Mouse (Mus musculus): ENCODE data around the gene Ttll11. TPM values are rescaled to one million over a fixed set of nuclear protein-coding genes. Genes with fewer than 3 reads are reported as not detected.

Ttll11 gene
- 0.70 and 2.1 TPM in 2 replicates for polyA plus RNA-seq (2014; fragmentation: Nextera tagmentation; extraction: Ambion mirVana)

- no peaks in the 10 kb centered on the region for H3K9me3 ChIP-seq (replicated peaks; ENCODE audit: control insufficient read depth, low read length)
- under 1% methylated on average over 42 of the region's 42 CpGs for WGBS
- peak within 1 kb of the TSS; percentile 86 for H3K4me3 ChIP-seq (ENCODE audit: low read depth, low read length)
- H3K36me3 ChIP-seq (replicated peaks; ENCODE audit: control insufficient read depth, insufficient read depth, low read depth, low read length) = no peaks in the 10 kb centered on the region
- DNase-seq (ENCODE audit: low spot score) = peak; percentile 92
- H3K27ac ChIP-seq (replicated peaks; ENCODE audit: low read depth, low read length) = no peak within 1 kb of the TSS
- peak within 1 kb of the TSS; percentile 98 for H3K4me2 ChIP-seq (ENCODE audit: low read depth, low read length)
- H3K27me3 ChIP-seq (ENCODE audit: control insufficient read depth, insufficient read depth, low read length) = no peaks in the 10 kb centered on the region
- H3K4me1 ChIP-seq (ENCODE audit: control insufficient read depth, insufficient read depth, low read length) = peaks cover 3% of the 10 kb centered on the region; the same call in 1 of the 2 replicates
- ATAC-seq (replicated peaks; ENCODE audit: insufficient number of reproducible peaks, low FRiP score, low TSS enrichment, low read depth) = peak; percentile 86
- H3K9ac ChIP-seq (replicated peaks; ENCODE audit: low read length) = peak within 1 kb of the TSS; percentile 84
Measured at GRCm38 (mm10) chr2:35979644-35980021, at the start of gene Ttll11. TSS of gene Ttll11 (minus strand) at chr2:35979913.

- 35% methylated on average over 3 of the region's 3 CpGs for WGBS
- Histone ChIP-seq H3K9ac (replicated peaks; ENCODE audit: low read length) (no peak overlapping the region), H3K4me3 (ENCODE audit: low read depth, low read length) (no peak overlapping the region), H3K4me1 (ENCODE audit: control insufficient read depth, insufficient read depth, low read length) (no peaks in the 10 kb centered on the region; the same call in 1 of the 2 replicates), H3K9me3 (replicated peaks; ENCODE audit: control insufficient read depth, low read length) (no peaks in the 10 kb centered on the region), H3K27ac (replicated peaks; ENCODE audit: low read depth, low read length) (no peak overlapping the region), H3K36me3 (replicated peaks; ENCODE audit: control insufficient read depth, insufficient read depth, low read depth, low read length) (no peaks in the 10 kb centered on the region), H3K4me2 (ENCODE audit: low read depth, low read length) (no peak overlapping the region), H3K27me3 (ENCODE audit: control insufficient read depth, insufficient read depth, low read length) (no peaks in the 10 kb centered on the region)
- no peak for ATAC-seq (replicated peaks; ENCODE audit: insufficient number of reproducible peaks, low FRiP score, low TSS enrichment, low read depth)
- no peak for DNase-seq (ENCODE audit: low spot score)
Measured at GRCm38 (mm10) chr2:36023291-36023690, 43.6 kb upstream of the Ttll11 start.

- Histone ChIP-seq H3K27ac (replicated peaks; ENCODE audit: low read depth, low read length) (no peak overlapping the region), H3K36me3 (replicated peaks; ENCODE audit: control insufficient read depth, insufficient read depth, low read depth, low read length) (no peaks in the 10 kb centered on the region), H3K27me3 (ENCODE audit: control insufficient read depth, insufficient read depth, low read length) (no peaks in the 10 kb centered on the region), H3K9ac (replicated peaks; ENCODE audit: low read length) (no peak overlapping the region), H3K4me3 (ENCODE audit: low read depth, low read length) (peak overlapping the region; percentile 17; the same call in 1 of the 2 replicates), H3K4me1 (ENCODE audit: control insufficient read depth, insufficient read depth, low read length) (no peaks in the 10 kb centered on the region; the same call in 1 of the 2 replicates), H3K9me3 (replicated peaks; ENCODE audit: control insufficient read depth, low read length) (no peaks in the 10 kb centered on the region), H3K4me2 (ENCODE audit: low read depth, low read length) (peak overlapping the region; percentile 54)
- ATAC-seq (replicated peaks; ENCODE audit: insufficient number of reproducible peaks, low FRiP score, low TSS enrichment, low read depth) (peak; percentile 60; the same call in 1 of the 2 replicates), DNase-seq (ENCODE audit: low spot score) (peak; percentile 88)
- WGBS = 8% methylated on average over 27 of the region's 32 CpGs
Measured at GRCm38 (mm10) chr2:36021385-36022159, 41.9 kb upstream of the Ttll11 start.

GRCm38 (mm10) chr2:36013010-36013409, 33.3 kb upstream of the Ttll11 start:
- H3K4me3 ChIP-seq (ENCODE audit: low read depth, low read length) = no peak overlapping the region
- WGBS = 63% methylated on average over 12 of the region's 12 CpGs
- peaks cover 3% of the 10 kb centered on the region; the same call in 1 of the 2 replicates for H3K4me1 ChIP-seq (ENCODE audit: control insufficient read depth, insufficient read depth, low read length)
- no peaks in the 10 kb centered on the region for H3K36me3 ChIP-seq (replicated peaks; ENCODE audit: control insufficient read depth, insufficient read depth, low read depth, low read length)
- no peak for DNase-seq (ENCODE audit: low spot score)
- no peak for ATAC-seq (replicated peaks; ENCODE audit: insufficient number of reproducible peaks, low FRiP score, low TSS enrichment, low read depth)
- no peak overlapping the region for H3K4me2 ChIP-seq (ENCODE audit: low read depth, low read length)
- peaks cover 6% of the 10 kb centered on the region; the same call in 1 of the 2 replicates for H3K27me3 ChIP-seq (ENCODE audit: control insufficient read depth, insufficient read depth, low read length)
- H3K9ac ChIP-seq (replicated peaks; ENCODE audit: low read length) = no peak overlapping the region
- H3K27ac ChIP-seq (replicated peaks; ENCODE audit: low read depth, low read length) = no peak overlapping the region
- H3K9me3 ChIP-seq (replicated peaks; ENCODE audit: control insufficient read depth, low read length) = no peaks in the 10 kb centered on the region

- H3K9ac ChIP-seq (replicated peaks; ENCODE audit: low read length) = peak overlapping the region; percentile 62
- ATAC-seq (replicated peaks; ENCODE audit: insufficient number of reproducible peaks, low FRiP score, low TSS enrichment, low read depth) = 0 out of 2 replicates have a peak, but pooled peaks have one; percentile 35
- H3K4me1 ChIP-seq (ENCODE audit: control insufficient read depth, insufficient read depth, low read length) = peaks cover 3% of the 10 kb centered on the region; the same call in 1 of the 2 replicates
- H3K36me3 ChIP-seq (replicated peaks; ENCODE audit: control insufficient read depth, insufficient read depth, low read depth, low read length) = no peaks in the 10 kb centered on the region
- peak overlapping the region; percentile 68 for H3K4me2 ChIP-seq (ENCODE audit: low read depth, low read length)
- peak overlapping the region; percentile 37 for H3K4me3 ChIP-seq (ENCODE audit: low read depth, low read length)
- H3K9me3 ChIP-seq (replicated peaks; ENCODE audit: control insufficient read depth, low read length) = no peaks in the 10 kb centered on the region
- H3K27ac ChIP-seq (replicated peaks; ENCODE audit: low read depth, low read length) = 0 out of 2 replicates have a peak overlapping the region, but pooled peaks have one; percentile 1
- H3K27me3 ChIP-seq (ENCODE audit: control insufficient read depth, insufficient read depth, low read length) = peaks cover 6% of the 10 kb centered on the region; the same call in 1 of the 2 replicates
- WGBS = under 1% methylated on average over 44 of the region's 44 CpGs
- peak; percentile 58 for DNase-seq (ENCODE audit: low spot score)
Measured at GRCm38 (mm10) chr2:36011331-36011825, 31.7 kb upstream of the Ttll11 start.

GRCm38 (mm10) chr2:36010579-36010978, 30.9 kb upstream of the Ttll11 start:
- ATAC-seq (replicated peaks; ENCODE audit: insufficient number of reproducible peaks, low FRiP score, low TSS enrichment, low read depth) (peak; percentile 25; the same call in 1 of the 2 replicates), DNase-seq (ENCODE audit: low spot score) (no peak)
- Histone ChIP-seq H3K9me3 (replicated peaks; ENCODE audit: control insufficient read depth, low read length) (no peaks in the 10 kb centered on the region), H3K4me2 (ENCODE audit: low read depth, low read length) (no peak overlapping the region), H3K4me3 (ENCODE audit: low read depth, low read length) (no peak overlapping the region), H3K27ac (replicated peaks; ENCODE audit: low read depth, low read length) (no peak overlapping the region), H3K4me1 (ENCODE audit: control insufficient read depth, insufficient read depth, low read length) (peaks cover 3% of the 10 kb centered on the region; the same call in 1 of the 2 replicates), H3K9ac (replicated peaks; ENCODE audit: low read length) (no peak overlapping the region), H3K27me3 (ENCODE audit: control insufficient read depth, insufficient read depth, low read length) (peaks cover 6% of the 10 kb centered on the region; the same call in 1 of the 2 replicates), H3K36me3 (replicated peaks; ENCODE audit: control insufficient read depth, insufficient read depth, low read depth, low read length) (no peaks in the 10 kb centered on the region)
- WGBS = 32% methylated on average over 8 of the region's 8 CpGs

GRCm38 (mm10) chr2:36009386-36009785, 29.7 kb upstream of the Ttll11 start:
- DNase-seq (ENCODE audit: low spot score) (peak; percentile 89), ATAC-seq (replicated peaks; ENCODE audit: insufficient number of reproducible peaks, low FRiP score, low TSS enrichment, low read depth) (no peak; the same call in 1 of the 2 replicates)
- Histone ChIP-seq H3K36me3 (replicated peaks; ENCODE audit: control insufficient read depth, insufficient read depth, low read depth, low read length) (no peaks in the 10 kb centered on the region), H3K9me3 (replicated peaks; ENCODE audit: control insufficient read depth, low read length) (no peaks in the 10 kb centered on the region), H3K4me3 (ENCODE audit: low read depth, low read length) (no peak overlapping the region), H3K9ac (replicated peaks; ENCODE audit: low read length) (no peak overlapping the region), H3K4me1 (ENCODE audit: control insufficient read depth, insufficient read depth, low read length) (peaks cover 3% of the 10 kb centered on the region; the same call in 1 of the 2 replicates), H3K27ac (replicated peaks; ENCODE audit: low read depth, low read length) (no peak overlapping the region), H3K4me2 (ENCODE audit: low read depth, low read length) (no peak overlapping the region), H3K27me3 (ENCODE audit: control insufficient read depth, insufficient read depth, low read length) (peaks cover 6% of the 10 kb centered on the region; the same call in 1 of the 2 replicates)
- 21% methylated on average over 4 of the region's 4 CpGs for WGBS

- Histone ChIP-seq H3K4me2 (ENCODE audit: low read depth, low read length) (no peak overlapping the region), H3K36me3 (replicated peaks; ENCODE audit: control insufficient read depth, insufficient read depth, low read depth, low read length) (no peaks in the 10 kb centered on the region), H3K27me3 (ENCODE audit: control insufficient read depth, insufficient read depth, low read length) (peaks cover 6% of the 10 kb centered on the region; the same call in 1 of the 2 replicates), H3K9me3 (replicated peaks; ENCODE audit: control insufficient read depth, low read length) (no peaks in the 10 kb centered on the region), H3K4me3 (ENCODE audit: low read depth, low read length) (no peak overlapping the region), H3K4me1 (ENCODE audit: control insufficient read depth, insufficient read depth, low read length) (peaks cover 3% of the 10 kb centered on the region; the same call in 1 of the 2 replicates), H3K9ac (replicated peaks; ENCODE audit: low read length) (no peak overlapping the region), H3K27ac (replicated peaks; ENCODE audit: low read depth, low read length) (no peak overlapping the region)
- DNase-seq (ENCODE audit: low spot score) (peak; percentile 81), ATAC-seq (replicated peaks; ENCODE audit: insufficient number of reproducible peaks, low FRiP score, low TSS enrichment, low read depth) (no peak)
- WGBS = 31% methylated on average over 1 of the region's 1 CpGs
Measured at GRCm38 (mm10) chr2:36008071-36008470, 28.4 kb upstream of the Ttll11 start.
